Mouse (Mus musculus) lung, postnatal 36 days (tissue): Measurements from ENCODE around the gene Luc7l3.

Experiments
- DNase-seq: peaks from one replicate; pipeline ENCODE4 v3.0.0; 2022; ENCODE audit warnings: mixed read lengths

The Luc7l3 gene

GRCm38 (mm10) chr11:94253691-94254090, 68.1 kb downstream of the Luc7l3 start:
- no peak for DNase-seq

DNA sequence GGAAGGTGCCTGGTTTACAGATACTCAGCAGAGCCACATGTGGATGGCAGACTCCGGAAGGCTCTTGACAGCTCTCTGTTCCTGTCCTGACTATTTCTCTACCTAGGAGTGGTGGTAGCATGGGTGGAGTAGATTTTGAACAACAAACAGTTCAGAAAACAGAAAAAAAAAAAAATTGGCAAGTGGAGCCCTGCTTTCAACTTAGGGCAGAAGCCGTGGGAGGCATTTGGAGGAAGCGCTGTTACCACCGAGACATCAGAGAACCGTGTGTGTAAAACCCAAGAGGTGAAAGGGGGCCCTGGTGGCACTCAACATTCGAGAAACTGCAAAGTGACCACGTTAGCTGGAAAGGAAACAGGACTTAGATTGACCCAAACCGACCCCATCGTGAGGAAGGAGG, 68.6 kb downstream of the Luc7l3 start:
- no peak for DNase-seq

DNA sequence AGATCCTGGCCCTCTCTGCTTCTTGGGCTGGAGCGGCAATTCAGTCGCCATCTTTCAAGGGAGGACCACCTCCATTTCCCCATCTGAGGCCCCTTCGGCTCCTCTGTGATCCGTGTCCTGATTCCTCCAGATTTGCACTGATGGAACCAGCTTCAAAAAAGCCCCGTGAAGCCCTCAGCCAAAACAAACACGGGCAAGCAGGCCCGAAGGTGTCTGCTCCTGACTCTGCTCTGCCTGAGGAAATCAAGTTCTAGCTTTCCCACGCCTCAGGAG, 75.1 kb downstream of the Luc7l3 start:
- DNase-seq, result no peak

DNA sequence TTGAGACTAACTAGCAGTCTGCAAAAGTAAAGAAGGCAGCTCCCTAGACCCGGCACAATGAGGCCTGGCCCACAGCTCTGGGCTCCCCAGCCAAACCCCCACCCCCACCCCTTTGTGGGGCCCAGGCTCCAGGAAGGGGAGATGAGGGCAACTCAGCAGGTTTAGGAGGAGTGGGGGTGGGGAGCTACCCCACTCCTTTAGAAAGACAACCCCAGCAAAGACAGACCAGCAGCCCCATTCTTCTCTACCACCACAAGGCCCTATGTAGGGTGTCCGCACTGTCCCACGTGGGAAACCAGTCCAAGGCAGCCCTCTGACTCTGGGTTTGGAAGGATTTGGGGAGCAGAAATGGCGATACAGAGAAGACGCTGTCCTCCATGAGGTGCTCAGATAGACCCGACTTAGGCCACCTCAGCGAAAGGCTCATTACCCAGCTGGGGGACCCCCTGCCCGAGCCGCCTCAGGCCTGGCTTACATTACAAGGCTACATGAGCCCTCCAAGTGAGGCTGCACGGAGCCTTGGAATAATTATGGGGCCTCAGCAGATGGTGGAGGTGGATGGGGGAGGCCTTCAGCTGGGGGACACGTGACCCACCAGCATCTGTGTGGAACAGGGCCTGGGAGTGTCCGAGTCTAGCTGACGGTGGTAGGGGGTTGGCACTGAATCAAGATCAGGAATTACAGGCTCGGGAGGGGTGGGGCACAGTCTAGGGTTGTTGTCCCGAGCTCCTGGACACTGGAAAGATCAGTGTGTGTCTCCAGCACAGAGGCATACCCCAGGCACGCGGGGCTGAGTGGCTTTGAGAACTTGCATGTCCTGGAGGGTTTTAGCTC, 75.6 kb downstream of the Luc7l3 start, which contains the start of gene Wfikkn2:
Wfikkn2 (minus strand) TSS at position 51 of the 834 bp plus-strand sequence.
- DNase-seq, result no peak

GRCm38 (mm10) chr11:94244385-94244784, 77.4 kb downstream of the Luc7l3 start:
- DNase-seq, result no peak

DNA sequence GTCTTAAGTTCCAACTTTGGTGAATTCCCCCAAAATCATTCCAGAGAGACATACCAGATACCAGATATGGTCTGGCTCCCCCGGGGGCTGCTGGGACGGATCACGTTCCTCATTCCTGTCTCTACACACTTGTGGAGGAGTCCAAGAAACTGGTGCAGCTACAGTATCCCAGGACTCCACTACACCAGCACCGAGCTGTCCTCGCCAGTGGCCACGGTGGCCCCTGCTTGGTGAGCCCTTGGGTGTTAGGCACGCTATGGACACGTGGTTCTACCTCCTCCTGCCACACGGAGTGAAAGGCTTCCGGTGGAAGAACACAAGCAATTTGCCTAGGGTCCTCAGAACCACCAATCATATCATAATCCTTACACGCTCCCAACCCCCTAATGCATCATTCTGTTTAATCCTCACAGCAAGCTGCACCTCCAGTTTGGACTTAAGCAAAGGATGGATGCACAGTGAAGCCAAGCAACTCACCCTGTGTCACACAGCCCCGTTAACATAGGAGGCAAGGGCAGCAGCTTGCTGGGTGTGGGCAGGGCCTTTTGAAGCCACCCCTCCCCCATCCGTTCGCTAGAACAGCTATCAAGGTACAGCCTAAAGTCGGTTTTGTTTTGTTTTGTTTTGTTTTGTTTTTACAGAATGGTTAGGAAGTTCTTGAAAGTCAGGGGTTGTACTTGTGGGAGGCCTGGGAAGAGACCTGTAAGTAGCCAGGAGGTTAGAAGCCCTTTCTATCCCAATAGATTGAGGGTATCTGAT, 78.2 kb downstream of the Luc7l3 start:
- DNase-seq, result no peak

- DNase-seq, result no peak
Observed at GRCm38 (mm10) chr11:94242760-94243421, 78.9 kb downstream of the Luc7l3 start.

- no peak for DNase-seq
Observed at GRCm38 (mm10) chr11:94239706-94240105, 82.1 kb downstream of the Luc7l3 start.

DNA sequence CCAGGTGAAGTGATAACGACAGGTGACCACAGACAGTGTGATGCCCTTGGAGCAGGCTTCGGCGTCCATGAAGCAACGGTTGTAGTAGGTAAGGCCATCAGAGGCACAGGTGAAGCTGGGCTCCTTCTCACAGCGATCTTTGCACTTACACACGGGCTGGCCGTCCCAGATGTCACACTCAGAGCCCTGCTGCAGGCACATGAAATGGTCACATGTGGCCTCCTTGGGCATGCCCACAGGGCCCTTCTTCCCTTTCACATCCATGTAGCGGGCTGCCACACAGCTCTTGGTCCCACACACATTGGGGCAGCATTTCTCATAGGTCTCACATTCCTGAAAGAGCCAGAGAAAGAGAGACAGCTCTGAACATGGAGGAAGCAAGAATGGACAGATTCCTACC, 83.0 kb downstream of the Luc7l3 start:
- no peak for DNase-seq
